19 mouse cellular contexts compared by ENCODE assay signal in genomic region chr7:135548434-135548833, GRCm38 (mm10). TPM values are rescaled to one million over a fixed set of nuclear protein-coding genes. Genes with fewer than 3 reads are reported as not detected.
"Had no signal": no experiment of that assay in that cellular context is flagged by ENCODE, and none has a peak within 500 bp of the region (broad histone marks: within the 10 kb centered on the region; RNA-seq: fewer than 3 reads in every experiment).

No protein-coding gene starts in this region.

- ATAC-seq: intestine, postnatal 0 days; lung, postnatal 0 days had no signal

- H3K4me1 ChIP-seq: limb, embryonic 10.5 days had no signal

- H3K36me3 ChIP-seq: limb, embryonic 10.5 days; liver, embryonic 15.5 days had no signal

- H3K4me2 ChIP-seq: liver, embryonic 11.5 days; liver, embryonic 15.5 days; midbrain, embryonic 11.5 days had no signal

- H3K9ac ChIP-seq: liver, embryonic 15.5 days had no signal

- H3K9me3 ChIP-seq: limb, embryonic 10.5 days; liver, embryonic 15.5 days had no signal

- H3K4me3 ChIP-seq: left cerebral cortex, adult 2 months; limb, embryonic 10.5 days; liver, embryonic 15.5 days had no signal

- DNase-seq: kidney, adult 8-10 months; kidney, postnatal 25 days; lung, adult 2 months; lung, postnatal 36 days; right cerebral cortex, adult 18-20 months; right cerebral cortex, postnatal 25 days; thymus, postnatal 4 days had no signal

- H3K27ac ChIP-seq: left cerebral cortex, adult 2 months; limb, embryonic 10.5 days; liver, embryonic 15.5 days; stomach, postnatal 0 days had no signal

- H3K27me3 ChIP-seq: liver, embryonic 15.5 days had no signal

RNA-seq across cellular contexts. Expression of gene Clrn3, which starts 20.0 kb away (rescaled TPM):
- total RNA-seq: layer of hippocampus, postnatal 25 days; left cerebral cortex, adult 2 months; left cerebral cortex, postnatal 14 days; megakaryocyte, adult 5-6 weeks; monocyte, adult 5-6 weeks had no signal
- polyA plus RNA-seq: limb, embryonic 10.5 days; lung, adult 2 months; lung, postnatal 0 days; midbrain, embryonic 11.5 days had no signal
